Mouse (Mus musculus): Measurements from ENCODE around the gene Cntnap5b. TPM values are rescaled to one million over a fixed set of nuclear protein-coding genes. Genes with fewer than 3 reads are reported as not detected.

The Cntnap5b gene
- polyA plus RNA-seq, 1 experiment from 2014 or later = not detected

DNA sequence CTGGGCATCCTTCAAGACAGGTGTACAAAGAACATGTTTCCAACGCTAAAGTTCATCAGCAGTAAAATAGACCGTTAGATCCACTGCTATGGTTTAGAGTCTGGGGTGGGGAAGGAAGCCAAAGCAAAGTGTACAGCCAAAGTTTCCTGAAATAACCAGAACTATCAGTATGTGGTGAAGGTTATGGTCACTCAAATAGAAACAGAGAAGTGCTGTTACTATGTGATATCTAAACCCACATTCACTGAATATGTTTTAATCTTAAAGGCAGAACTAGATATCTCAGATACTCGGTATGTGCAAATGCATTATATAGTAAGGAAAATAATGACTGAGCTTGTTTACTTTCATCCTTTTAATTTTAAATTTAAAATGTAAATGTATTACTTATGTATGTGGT is 558.5 kb downstream of the Cntnap5b start:
- H3K27me3 ChIP-seq (ENCODE audit: insufficient read depth, low read length) = no peaks in the 10 kb centered on the region
- no peak overlapping the region for H3K9ac ChIP-seq (ENCODE audit: low read depth, low read length)
- no peak for ATAC-seq (replicated peaks; ENCODE audit: low FRiP score, low read depth)
- no peak for TF ChIP-seq CTCF (IDR thresholded peaks at IDR 0.05; ENCODE audit: low read depth)
- DNase-seq (ENCODE audit: low spot score) = no peak
- H3K36me3 ChIP-seq (ENCODE audit: insufficient read depth, low read length) = no peaks in the 10 kb centered on the region
- H3K4me2 ChIP-seq (ENCODE audit: low read length) = no peak overlapping the region
- no peak overlapping the region for H3K4me3 ChIP-seq (replicated peaks; ENCODE audit: low read depth, low read length)
- H3K27ac ChIP-seq = no peak overlapping the region
- no peaks in the 10 kb centered on the region for H3K4me1 ChIP-seq (replicated peaks; ENCODE audit: insufficient read depth, low read length)
- WGBS = 87% methylated on average over 3 of the region's 3 CpGs
- no peaks in the 10 kb centered on the region for H3K9me3 ChIP-seq (replicated peaks; ENCODE audit: low read length)

DNA sequence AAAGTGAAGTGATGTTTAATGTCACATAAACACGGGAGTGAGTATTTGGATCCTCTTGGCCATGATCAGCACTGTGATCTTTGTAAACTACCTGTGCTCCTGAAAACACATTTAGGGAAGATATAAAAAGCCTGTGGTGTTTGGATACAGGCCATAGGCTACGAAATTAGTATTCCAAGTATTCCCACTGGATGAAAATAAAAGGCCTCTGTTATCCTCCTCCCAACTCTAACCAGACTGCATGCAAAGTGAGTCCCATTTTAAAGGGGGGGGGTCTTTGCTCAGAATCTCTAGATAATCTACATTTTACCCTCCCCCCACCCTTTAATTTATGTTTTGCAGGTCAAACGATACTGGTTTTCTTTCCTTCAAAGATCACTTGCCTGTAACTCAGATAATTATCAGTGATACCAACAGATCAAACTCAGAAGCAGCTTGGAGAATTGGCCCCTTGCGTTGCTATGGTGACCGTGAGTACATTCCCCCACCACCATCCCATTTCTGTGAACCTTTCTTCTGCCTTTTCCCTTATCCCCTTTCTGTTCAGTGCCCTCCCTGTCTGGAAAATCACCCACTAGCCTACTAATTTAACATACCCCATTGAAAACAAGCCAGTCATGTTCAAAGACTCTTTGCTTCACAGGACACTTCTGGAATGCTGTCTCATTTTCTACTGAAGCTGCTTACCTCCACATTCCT is 597.0 kb downstream of the Cntnap5b start:
- DNase-seq (ENCODE audit: low spot score) = no peak
- no peak overlapping the region for H3K27ac ChIP-seq
- H3K4me2 ChIP-seq (ENCODE audit: low read length) = no peak overlapping the region
- no peaks in the 10 kb centered on the region for H3K4me1 ChIP-seq (replicated peaks; ENCODE audit: insufficient read depth, low read length)
- WGBS = 70% methylated on average over 5 of the region's 5 CpGs
- H3K4me3 ChIP-seq (replicated peaks; ENCODE audit: low read depth, low read length) = no peak overlapping the region
- no peak for TF ChIP-seq CTCF (IDR thresholded peaks at IDR 0.05; ENCODE audit: low read depth)
- no peak overlapping the region for H3K9ac ChIP-seq (ENCODE audit: low read depth, low read length)
- ATAC-seq (replicated peaks; ENCODE audit: low FRiP score, low read depth) = no peak
- H3K9me3 ChIP-seq (replicated peaks; ENCODE audit: low read length) = no peaks in the 10 kb centered on the region
- H3K27me3 ChIP-seq (ENCODE audit: insufficient read depth, low read length) = no peaks in the 10 kb centered on the region
- H3K36me3 ChIP-seq (ENCODE audit: insufficient read depth, low read length) = no peaks in the 10 kb centered on the region

DNA sequence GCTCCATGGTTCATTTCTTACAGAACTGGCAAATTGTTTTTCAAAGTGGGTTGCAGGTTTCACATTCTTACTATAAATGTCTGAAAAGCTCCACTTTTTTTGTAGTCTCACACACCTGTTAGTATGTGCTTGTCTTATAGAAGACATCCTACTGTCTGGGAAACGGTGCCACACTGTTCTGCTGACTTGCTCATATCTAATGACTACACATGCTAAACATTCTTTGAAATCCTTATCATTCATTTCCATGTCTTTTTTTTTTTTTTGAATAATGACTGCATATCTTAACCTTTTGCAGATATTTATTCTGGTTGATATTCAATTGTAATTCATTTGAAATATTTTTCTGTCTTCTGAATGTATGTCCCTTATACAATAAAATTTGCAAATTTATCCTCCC is 613.7 kb downstream of the Cntnap5b start:
- no peak for TF ChIP-seq CTCF (IDR thresholded peaks at IDR 0.05; ENCODE audit: low read depth)
- no peak overlapping the region for H3K9ac ChIP-seq (ENCODE audit: low read depth, low read length)
- no peak for ATAC-seq (replicated peaks; ENCODE audit: low FRiP score, low read depth)
- no peak overlapping the region for H3K27ac ChIP-seq
- H3K4me2 ChIP-seq (ENCODE audit: low read length) = no peak overlapping the region
- no peaks in the 10 kb centered on the region for H3K27me3 ChIP-seq (ENCODE audit: insufficient read depth, low read length)
- no peaks in the 10 kb centered on the region for H3K9me3 ChIP-seq (replicated peaks; ENCODE audit: low read length)
- 66% methylated on average over 1 of the region's 1 CpGs for WGBS
- DNase-seq (ENCODE audit: low spot score) = no peak
- H3K36me3 ChIP-seq (ENCODE audit: insufficient read depth, low read length) = no peaks in the 10 kb centered on the region
- H3K4me1 ChIP-seq (replicated peaks; ENCODE audit: insufficient read depth, low read length) = no peaks in the 10 kb centered on the region
- H3K4me3 ChIP-seq (replicated peaks; ENCODE audit: low read depth, low read length) = no peak overlapping the region

DNA sequence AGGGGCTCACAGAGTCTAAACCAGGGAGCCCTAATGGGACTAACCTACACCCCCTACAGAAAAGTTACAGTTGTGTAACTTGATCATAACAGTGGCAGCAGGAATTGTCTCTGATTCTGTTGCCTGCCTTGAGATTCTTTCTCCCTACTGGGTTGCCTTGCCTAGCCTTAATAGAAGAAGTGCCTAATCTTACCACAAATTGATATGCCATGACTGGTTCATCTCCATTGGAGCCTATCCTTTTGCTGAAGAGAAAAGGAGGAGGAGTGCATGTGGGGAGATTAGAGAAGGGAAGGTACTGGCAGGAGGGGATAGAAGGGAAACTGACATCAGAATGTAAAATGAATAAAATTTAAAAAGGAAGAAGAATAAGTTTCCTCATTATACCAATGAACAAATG is 621.5 kb downstream of the Cntnap5b start:
- ATAC-seq (replicated peaks; ENCODE audit: low FRiP score, low read depth) (no peak), DNase-seq (ENCODE audit: low spot score) (no peak)
- H3K4me2 ChIP-seq (ENCODE audit: low read length) = no peak overlapping the region
- H3K4me1 ChIP-seq (replicated peaks; ENCODE audit: insufficient read depth, low read length) = no peaks in the 10 kb centered on the region
- no peak overlapping the region for H3K9ac ChIP-seq (ENCODE audit: low read depth, low read length)
- no peaks in the 10 kb centered on the region for H3K36me3 ChIP-seq (ENCODE audit: insufficient read depth, low read length)
- no peaks in the 10 kb centered on the region for H3K27me3 ChIP-seq (ENCODE audit: insufficient read depth, low read length)
- no peak overlapping the region for H3K27ac ChIP-seq
- H3K4me3 ChIP-seq (replicated peaks; ENCODE audit: low read depth, low read length) = no peak overlapping the region
- no peak for TF ChIP-seq CTCF (IDR thresholded peaks at IDR 0.05; ENCODE audit: low read depth)
- no peaks in the 10 kb centered on the region for H3K9me3 ChIP-seq (replicated peaks; ENCODE audit: low read length)

DNA sequence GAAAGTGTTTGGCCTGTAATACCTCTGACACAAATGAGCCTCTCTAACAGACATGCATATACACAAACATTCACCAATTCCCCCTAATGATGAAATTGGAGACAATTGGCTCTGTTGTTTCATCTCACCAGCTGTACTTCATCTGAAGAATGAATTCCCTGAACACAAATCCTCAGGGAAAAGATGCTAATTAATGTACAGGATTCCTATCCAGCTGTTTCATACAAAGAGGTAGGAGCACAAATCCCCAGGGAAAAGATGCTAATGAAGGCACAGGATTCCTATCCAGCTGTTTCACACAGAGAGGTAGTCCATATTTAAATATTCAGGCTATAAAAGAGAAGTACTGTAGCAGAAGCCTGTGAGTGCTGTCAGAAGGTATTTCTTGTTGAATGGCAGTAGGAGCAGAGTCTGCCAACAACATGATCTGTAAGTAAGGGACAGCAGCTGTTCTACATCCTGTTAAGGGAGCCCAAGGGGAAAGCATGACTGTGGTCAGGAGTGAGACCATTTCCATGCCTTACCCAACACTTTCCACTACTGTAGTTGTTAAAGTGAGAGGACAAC is 644.2 kb downstream of the Cntnap5b start:
- Histone ChIP-seq H3K9ac (ENCODE audit: low read depth, low read length) (no peak overlapping the region), H3K27me3 (ENCODE audit: insufficient read depth, low read length) (no peaks in the 10 kb centered on the region), H3K36me3 (ENCODE audit: insufficient read depth, low read length) (no peaks in the 10 kb centered on the region), H3K4me2 (ENCODE audit: low read length) (no peak overlapping the region), H3K4me3 (replicated peaks; ENCODE audit: low read depth, low read length) (no peak overlapping the region), H3K4me1 (replicated peaks; ENCODE audit: insufficient read depth, low read length) (no peaks in the 10 kb centered on the region), H3K27ac (no peak overlapping the region), H3K9me3 (replicated peaks; ENCODE audit: low read length) (no peaks in the 10 kb centered on the region)
- DNase-seq (ENCODE audit: low spot score) (peak; percentile 70), ATAC-seq (replicated peaks; ENCODE audit: low FRiP score, low read depth) (0 out of 2 replicates have a peak, but pooled peaks have one; percentile 36)
- no peak for TF ChIP-seq CTCF (IDR thresholded peaks at IDR 0.05; ENCODE audit: low read depth)

DNA sequence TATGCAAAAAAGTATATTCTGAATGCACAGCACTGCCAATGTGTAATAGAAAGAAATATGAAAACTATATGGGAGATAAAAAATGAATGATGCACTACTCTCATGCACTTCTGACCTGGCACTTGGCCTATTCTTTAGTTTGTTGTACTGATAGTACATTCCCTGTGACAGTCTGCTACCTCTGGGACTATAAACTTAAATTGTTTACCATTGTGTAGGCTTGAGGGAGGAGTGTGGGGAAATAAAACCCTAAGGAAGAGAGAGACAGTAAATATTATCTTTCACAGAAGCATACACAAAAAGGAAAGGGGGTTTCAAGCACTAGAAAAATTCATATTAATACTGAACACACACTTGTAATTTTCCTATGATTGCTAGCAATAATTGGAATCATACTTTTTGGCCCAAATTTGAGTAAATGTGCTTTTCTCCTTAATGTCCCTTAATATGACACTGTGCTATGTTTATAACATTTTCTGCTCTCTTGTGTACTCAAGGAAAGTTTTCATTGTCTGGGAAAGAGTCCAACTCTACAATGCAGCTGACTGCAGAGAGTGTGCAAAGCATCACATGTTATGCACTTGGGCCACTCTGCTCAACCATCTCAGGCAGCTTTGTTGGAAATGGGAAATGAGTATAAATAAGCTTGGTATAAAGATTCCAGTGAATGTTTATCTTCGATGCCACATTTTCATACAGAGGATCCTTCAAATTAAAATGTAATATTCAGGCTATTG is 657.6 kb downstream of the Cntnap5b start:
- H3K27me3 ChIP-seq (ENCODE audit: insufficient read depth, low read length) = no peaks in the 10 kb centered on the region
- DNase-seq (ENCODE audit: low spot score) (peak; percentile 49), ATAC-seq (replicated peaks; ENCODE audit: low FRiP score, low read depth) (no peak)
- 72% methylated on average over 1 of the region's 1 CpGs for WGBS
- H3K36me3 ChIP-seq (ENCODE audit: insufficient read depth, low read length) = no peaks in the 10 kb centered on the region
- no peak for TF ChIP-seq CTCF (IDR thresholded peaks at IDR 0.05; ENCODE audit: low read depth)
- H3K9me3 ChIP-seq (replicated peaks; ENCODE audit: low read length) = no peaks in the 10 kb centered on the region
- no peak overlapping the region for H3K27ac ChIP-seq
- H3K4me2 ChIP-seq (ENCODE audit: low read length) = no peak overlapping the region
- H3K4me3 ChIP-seq (replicated peaks; ENCODE audit: low read depth, low read length) = no peak overlapping the region
- H3K4me1 ChIP-seq (replicated peaks; ENCODE audit: insufficient read depth, low read length) = no peaks in the 10 kb centered on the region
- H3K9ac ChIP-seq (ENCODE audit: low read depth, low read length) = no peak overlapping the region

All from kidney, postnatal 0 days (tissue).